Mouse (Mus musculus) forebrain, embryonic 12.5 days (tissue): ENCODE results near the gene Etl4. TPM values are rescaled to one million over a fixed set of nuclear protein-coding genes. Genes with fewer than 3 reads are reported as not detected.
"Not testable (repeated sequence)": the region's sequence is repeated elsewhere in the genome, so short reads cannot be mapped to it uniquely, and the experiment has no call there.

ENCODE experiments used
- ATAC-seq: fragments of 200-750 bp; cut with Nextera tagmentation; 2 replicates; pipeline ENCODE4 v1.8.0; 2017; ENCODE audit warnings: moderate TSS enrichment; ENCODE audit not compliant: low FRiP score
- H3K27ac ChIP-seq: fragments of 300-500 bp; sonication (generic); 2 replicates; pipeline ENCODE4 v1.5.1; 2016; ENCODE audit warnings: mild to moderate bottlenecking
- H3K27me3 ChIP-seq: fragments of 300-500 bp; sonication (generic); 2 replicates; pipeline ENCODE4 v1.6.1; 2016; ENCODE audit warnings: mild to moderate bottlenecking
- H3K36me3 ChIP-seq: fragments of 300-500 bp; sonication (generic); replicated peaks from 2 replicates; pipeline ENCODE4 v1.6.1; 2016; ENCODE audit warnings: mild to moderate bottlenecking
- H3K4me1 ChIP-seq: fragments of 300-500 bp; sonication (generic); 2 replicates; pipeline ENCODE4 v1.6.1; 2016
- H3K4me2 ChIP-seq: fragments of 300-500 bp; sonication (generic); 2 replicates; pipeline ENCODE4 v1.6.1; 2016; ENCODE audit warnings: mild to moderate bottlenecking, moderate library complexity
- H3K4me3 ChIP-seq: fragments of 300-500 bp; sonication (generic); replicated peaks from 2 replicates; pipeline ENCODE4 v1.5.1; 2016; ENCODE audit warnings: mild to moderate bottlenecking
- H3K9ac ChIP-seq: fragments of 300-500 bp; sonication (generic); 2 replicates; pipeline ENCODE4 v1.6.1; 2016; ENCODE audit warnings: mild to moderate bottlenecking
- H3K9me3 ChIP-seq: fragments of 300-500 bp; sonication (generic); 2 replicates; pipeline ENCODE4 v1.6.1; 2016
- WGBS: fragments of 180-500 bp; shearing (Covaris S2); methylation state at CpG from one replicate; pipeline ENCODE4 v1.1.7; 2016; 5-methylcytosine and 5-hydroxymethylcytosine counted together
- polyA plus RNA-seq: library from polyadenylated mRNA; unstranded; fragments of >200 nt; fragmentation: Nextera tagmentation; extraction: Ambion mirVana; gene quantifications from 2 replicates; pipeline ENCODE4 v1.2.1, GENCODE M21; 2016

Gene Etl4
- polyA plus RNA-seq, 1 experiment from 2014 or later = 30.3 TPM

DNA sequence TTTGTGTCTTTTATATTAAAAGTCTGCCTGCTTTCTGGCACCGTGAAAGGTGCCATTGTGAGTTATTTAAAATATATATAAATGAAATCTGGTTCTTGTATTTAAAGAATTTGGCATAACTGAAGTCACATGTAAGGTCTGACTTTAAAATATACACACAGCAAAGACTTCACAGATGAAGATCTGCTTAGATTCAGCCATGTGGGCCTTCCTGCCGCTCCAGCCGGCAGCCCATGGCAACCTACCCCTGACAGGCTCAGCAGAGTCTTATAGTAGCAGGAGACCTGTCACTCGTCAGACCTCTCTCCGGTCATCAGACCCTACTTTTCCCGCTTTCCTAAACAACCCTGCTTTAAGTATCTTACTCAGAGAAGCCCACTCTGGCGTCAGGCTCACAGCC, 769.2 kb downstream of the Etl4 start:
- Histone ChIP-seq H3K9ac (no peak overlapping the region), H3K4me1 (no peaks in the 10 kb centered on the region), H3K4me2 (no peak overlapping the region), H3K9me3 (no peaks in the 10 kb centered on the region), H3K27me3 (no peaks in the 10 kb centered on the region), H3K27ac (no peak overlapping the region), H3K36me3 (no peaks in the 10 kb centered on the region), H3K4me3 (no peak overlapping the region)
- ATAC-seq = no peak
- 77% methylated on average over 7 of the region's 7 CpGs for WGBS

DNA sequence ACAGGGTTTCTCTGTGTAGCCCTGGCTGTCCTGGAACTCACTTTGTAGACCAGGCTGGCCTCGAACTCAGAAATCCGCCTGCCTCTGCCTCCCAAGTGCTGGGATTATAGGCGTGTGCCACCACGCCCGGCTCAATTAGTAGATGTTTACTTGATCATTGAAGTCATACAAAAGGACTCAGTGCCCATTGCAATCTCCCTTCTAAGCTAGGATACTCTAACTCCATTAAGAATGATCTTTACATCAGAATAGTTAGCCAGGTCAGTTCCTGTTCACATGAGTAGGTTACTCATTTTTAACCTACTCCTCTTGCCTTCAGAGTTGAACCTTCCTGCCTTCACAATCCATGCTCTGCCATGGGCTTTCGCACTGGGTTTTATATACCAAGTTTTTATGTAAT, 772.6 kb downstream of the Etl4 start:
- WGBS = 87% methylated on average over 6 of the region's 6 CpGs
- ATAC-seq, H3K4me2 ChIP-seq: not testable (repeated sequence)

DNA sequence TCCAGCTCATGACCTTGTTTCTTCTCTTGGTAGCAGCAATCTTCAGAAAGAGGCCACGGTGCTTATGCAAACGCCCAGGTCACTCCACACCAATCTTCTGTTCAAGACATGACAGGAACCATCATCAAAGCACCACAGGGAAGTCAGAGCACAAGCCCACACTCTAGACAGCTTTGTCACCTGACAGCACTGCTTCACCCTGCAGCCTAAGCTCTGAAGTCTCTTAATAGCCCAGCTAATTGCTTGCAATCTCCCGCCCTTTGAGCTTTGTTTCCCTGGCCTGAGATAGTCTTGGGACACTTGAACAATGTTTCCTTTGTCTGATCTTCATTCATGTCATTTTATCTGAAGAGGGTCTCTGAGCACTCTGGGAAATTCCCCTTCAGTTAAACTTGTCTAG, 779.8 kb downstream of the Etl4 start:
- no peak for ATAC-seq
- WGBS = 25% methylated on average over 3 of the region's 3 CpGs

More for the DNA sequence above, 772.6 kb downstream of the Etl4 start:
- H3K36me3 ChIP-seq, H3K9me3 ChIP-seq, H3K27ac ChIP-seq, H3K4me3 ChIP-seq, H3K4me1 ChIP-seq, H3K9ac ChIP-seq, H3K27me3 ChIP-seq: not testable (repeated sequence)

DNA sequence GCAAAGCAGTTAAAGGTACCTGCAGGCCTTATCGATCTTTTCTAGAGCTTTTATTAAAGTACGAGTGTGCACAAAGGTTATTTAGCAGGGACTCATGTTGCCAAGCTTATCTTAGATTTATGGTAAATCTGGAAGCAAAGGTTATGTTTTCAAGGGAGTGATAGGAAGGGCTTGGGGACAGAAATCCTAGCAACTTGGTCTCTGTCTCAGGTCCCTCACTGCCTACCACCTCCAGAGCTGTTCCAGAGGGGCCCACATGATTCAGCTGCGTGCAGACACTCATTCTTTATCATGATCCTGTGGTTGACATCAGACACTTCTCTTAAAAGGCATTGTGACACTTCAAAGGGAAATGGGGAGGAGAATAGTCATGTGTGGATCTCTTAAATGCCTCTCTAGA, 783.3 kb downstream of the Etl4 start:
- Histone ChIP-seq H3K4me2 (no peak overlapping the region), H3K9me3 (no peaks in the 10 kb centered on the region), H3K4me3 (no peak overlapping the region), H3K27ac (no peak overlapping the region), H3K9ac (no peak overlapping the region), H3K36me3 (no peaks in the 10 kb centered on the region), H3K27me3 (no peaks in the 10 kb centered on the region), H3K4me1 (peaks cover 6% of the 10 kb centered on the region; the same call in 1 of the 2 replicates)
- WGBS = 85% methylated on average over 3 of the region's 3 CpGs
- ATAC-seq = no peak

More for the DNA sequence above, 779.8 kb downstream of the Etl4 start:
- Histone ChIP-seq H3K4me1 (peaks cover 6% of the 10 kb centered on the region; the same call in 1 of the 2 replicates), H3K9me3 (no peaks in the 10 kb centered on the region), H3K4me2 (no peak overlapping the region), H3K4me3 (no peak overlapping the region), H3K27ac (no peak overlapping the region), H3K9ac (no peak overlapping the region), H3K36me3 (no peaks in the 10 kb centered on the region), H3K27me3 (no peaks in the 10 kb centered on the region)

DNA sequence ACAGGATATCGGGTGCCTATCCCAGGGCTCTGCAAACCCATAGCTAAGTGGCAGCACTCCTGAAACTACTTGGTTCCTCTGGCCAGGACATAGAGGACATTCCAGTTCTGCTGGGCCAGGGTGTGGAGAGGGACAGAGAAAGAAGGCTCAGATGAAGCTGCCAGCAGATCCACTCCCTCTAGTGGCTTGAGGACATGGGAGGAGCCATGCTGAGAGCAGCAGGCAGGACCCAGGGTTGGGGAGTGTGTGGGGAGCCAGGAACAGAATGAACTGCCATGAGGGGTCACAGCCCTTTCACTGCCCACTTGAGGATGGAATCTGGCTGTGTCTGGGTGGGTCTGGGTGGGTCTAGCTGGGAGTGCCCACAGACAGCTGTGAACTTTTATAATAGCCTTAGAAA, 784.2 kb downstream of the Etl4 start:
- Histone ChIP-seq H3K36me3 (no peaks in the 10 kb centered on the region), H3K27ac (no peak overlapping the region), H3K4me3 (no peak overlapping the region), H3K9me3 (no peaks in the 10 kb centered on the region), H3K4me1 (peaks cover 6% of the 10 kb centered on the region; the same call in 1 of the 2 replicates), H3K27me3 (no peaks in the 10 kb centered on the region), H3K4me2 (no peak overlapping the region), H3K9ac (no peak overlapping the region)
- WGBS = 85% methylated on average over 1 of the region's 1 CpGs
- no peak for ATAC-seq

DNA sequence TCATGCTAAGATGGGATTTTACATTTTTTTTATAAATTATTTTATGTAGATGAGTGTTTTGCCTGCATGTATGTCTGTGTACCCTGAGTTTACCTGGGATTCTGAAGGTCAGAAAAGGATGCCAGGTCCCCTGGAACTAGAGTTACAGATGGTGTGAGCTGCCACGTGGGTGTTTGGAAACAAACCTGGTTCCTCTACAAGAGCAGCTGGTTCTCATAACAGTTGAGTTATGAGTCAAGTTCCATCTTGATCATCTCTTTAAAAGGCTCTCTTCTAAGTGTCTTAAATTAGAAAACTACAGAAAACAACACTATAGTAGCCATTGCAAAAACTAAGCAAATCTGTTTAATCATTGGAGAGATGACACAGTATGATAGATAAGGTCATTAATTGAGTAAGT, 788.1 kb downstream of the Etl4 start:
- Histone ChIP-seq H3K9me3 (no peaks in the 10 kb centered on the region), H3K4me3 (no peak overlapping the region), H3K4me2 (no peak overlapping the region), H3K9ac (no peak overlapping the region), H3K27me3 (no peaks in the 10 kb centered on the region), H3K4me1 (no peaks in the 10 kb centered on the region), H3K27ac (no peak overlapping the region), H3K36me3 (no peaks in the 10 kb centered on the region)
- WGBS = 86% methylated on average over 1 of the region's 1 CpGs
- ATAC-seq = no peak

DNA sequence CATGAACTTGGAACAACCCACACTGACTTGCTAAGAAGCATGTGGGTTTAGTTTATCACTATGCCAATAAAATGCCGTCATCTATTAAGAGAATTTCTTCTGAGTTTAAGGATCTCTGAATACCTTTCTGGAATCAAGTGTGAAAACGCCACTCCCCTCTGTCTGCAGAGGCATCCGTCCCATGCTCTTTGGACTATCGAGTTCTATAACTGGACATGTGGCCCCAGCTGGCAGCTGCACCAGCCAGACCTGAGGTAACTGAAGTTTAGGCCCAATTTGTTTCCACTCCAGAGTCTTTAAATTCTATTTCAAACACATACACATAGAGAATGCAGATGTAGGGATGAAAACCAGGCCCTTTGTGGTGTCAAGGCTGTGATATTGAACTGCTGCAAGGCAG, 795.5 kb downstream of the Etl4 start:
- Histone ChIP-seq H3K4me1 (no peaks in the 10 kb centered on the region), H3K9ac (no peak overlapping the region), H3K27me3 (no peaks in the 10 kb centered on the region), H3K27ac (no peak overlapping the region), H3K36me3 (no peaks in the 10 kb centered on the region; the same call in 1 of the 2 replicates), H3K4me2 (no peak overlapping the region), H3K4me3 (no peak overlapping the region), H3K9me3 (no peaks in the 10 kb centered on the region)
- ATAC-seq = no peak
- 87% methylated on average over 4 of the region's 4 CpGs for WGBS

DNA sequence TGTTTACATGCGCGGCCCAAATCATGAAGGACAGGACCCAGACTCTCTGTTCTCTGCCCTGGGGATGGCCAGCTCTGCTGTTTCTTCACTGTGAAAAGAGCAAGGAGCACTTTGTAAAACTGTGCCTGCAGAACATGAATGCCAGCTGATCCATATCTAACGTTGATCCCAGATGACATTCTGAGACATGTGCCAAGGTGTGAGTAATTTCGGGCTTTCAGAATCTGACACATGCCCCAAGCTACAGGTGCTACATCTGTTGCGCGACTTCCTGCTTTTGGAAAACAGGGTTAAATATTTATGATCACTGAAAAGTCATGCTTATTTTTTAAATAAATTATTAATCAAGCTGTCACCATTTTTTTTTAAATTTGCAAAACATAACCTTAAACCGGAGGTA, 801.0 kb downstream of the Etl4 start:
- no peaks in the 10 kb centered on the region for H3K27me3 ChIP-seq
- H3K9me3 ChIP-seq = no peaks in the 10 kb centered on the region
- H3K9ac ChIP-seq = no peak overlapping the region
- no peak overlapping the region for H3K4me3 ChIP-seq
- ATAC-seq = no peak
- H3K4me1 ChIP-seq = no peaks in the 10 kb centered on the region
- no peak overlapping the region for H3K4me2 ChIP-seq
- H3K36me3 ChIP-seq = no peaks in the 10 kb centered on the region; the same call in 1 of the 2 replicates
- WGBS = 94% methylated on average over 7 of the region's 7 CpGs
- no peak overlapping the region for H3K27ac ChIP-seq

DNA sequence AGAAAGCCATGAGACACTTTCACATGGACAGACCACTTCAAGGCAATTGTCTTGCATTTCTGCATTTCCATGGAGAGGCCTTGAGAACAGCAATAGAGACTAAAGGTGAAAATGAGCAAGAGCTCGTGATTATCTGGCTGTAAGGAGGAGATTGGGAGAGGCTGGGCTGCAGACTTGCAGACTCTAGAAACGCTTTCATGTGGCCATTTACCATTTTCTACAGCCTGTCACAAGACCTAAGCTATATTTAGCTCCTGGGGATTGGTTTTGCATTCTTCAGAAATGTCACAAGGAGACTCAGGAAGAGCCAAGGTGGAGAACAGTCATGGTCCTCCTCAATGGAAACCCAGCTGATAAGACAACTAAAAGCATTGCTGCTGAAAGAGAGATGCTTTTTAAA, 801.4 kb downstream of the Etl4 start:
- no peak overlapping the region for H3K27ac ChIP-seq
- no peaks in the 10 kb centered on the region for H3K4me1 ChIP-seq
- no peak overlapping the region for H3K4me2 ChIP-seq
- no peaks in the 10 kb centered on the region for H3K27me3 ChIP-seq
- ATAC-seq = no peak
- H3K9ac ChIP-seq = no peak overlapping the region
- no peaks in the 10 kb centered on the region for H3K9me3 ChIP-seq
- H3K4me3 ChIP-seq = no peak overlapping the region
- WGBS = 70% methylated on average over 2 of the region's 2 CpGs
- H3K36me3 ChIP-seq = no peaks in the 10 kb centered on the region; the same call in 1 of the 2 replicates

DNA sequence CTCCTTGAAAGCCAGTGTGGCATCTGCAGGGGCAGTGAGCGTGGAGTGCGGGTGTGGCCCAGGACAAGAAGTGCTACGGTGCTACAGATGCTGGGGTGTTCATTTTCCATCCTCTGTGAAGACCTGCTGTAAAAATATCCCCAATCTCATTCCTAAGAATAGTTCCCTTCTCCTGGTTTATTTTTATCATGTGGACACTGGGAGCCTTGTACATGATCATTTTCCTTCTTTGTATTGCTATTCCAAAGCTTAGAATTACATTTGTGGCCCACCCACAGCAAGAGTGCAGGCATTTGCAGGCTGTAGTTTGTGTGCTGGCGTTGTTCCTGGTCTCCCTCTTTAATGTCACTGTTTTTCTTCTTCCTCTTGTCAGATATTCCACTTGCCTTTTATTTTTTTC, 809.5 kb downstream of the Etl4 start:
- Histone ChIP-seq H3K9me3 (no peaks in the 10 kb centered on the region), H3K4me3 (no peak overlapping the region), H3K27me3 (no peaks in the 10 kb centered on the region), H3K4me1 (peaks cover 11% of the 10 kb centered on the region), H3K9ac (no peak overlapping the region), H3K4me2 (no peak overlapping the region), H3K36me3 (no peaks in the 10 kb centered on the region), H3K27ac (no peak overlapping the region)
- no peak for ATAC-seq
- WGBS = 91% methylated on average over 4 of the region's 4 CpGs

DNA sequence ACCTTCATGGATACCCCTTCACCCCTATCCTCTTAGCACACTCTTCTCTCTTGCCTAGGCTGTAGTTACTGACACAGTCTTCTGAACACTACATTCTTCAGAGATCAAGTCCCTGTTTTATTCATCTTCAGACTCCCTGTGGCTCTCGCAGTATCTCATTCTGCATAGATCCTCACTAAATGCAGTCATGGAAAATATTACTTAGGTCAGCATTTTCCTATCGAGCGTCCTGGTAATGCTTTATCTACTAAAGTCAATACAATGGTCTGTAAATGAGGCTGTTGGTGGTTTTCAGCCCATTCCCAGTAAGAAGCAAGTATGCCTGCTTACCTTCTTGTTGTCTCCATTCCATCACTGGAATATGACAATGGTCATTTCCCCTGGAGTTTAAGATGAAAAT, 811.5 kb downstream of the Etl4 start:
- Histone ChIP-seq H3K9me3 (no peaks in the 10 kb centered on the region), H3K36me3 (no peaks in the 10 kb centered on the region), H3K4me3 (no peak overlapping the region), H3K4me2 (no peak overlapping the region), H3K27ac (no peak overlapping the region), H3K27me3 (no peaks in the 10 kb centered on the region), H3K9ac (no peak overlapping the region), H3K4me1 (peaks cover 11% of the 10 kb centered on the region)
- 90% methylated on average over 3 of the region's 3 CpGs for WGBS
- ATAC-seq = no peak

DNA sequence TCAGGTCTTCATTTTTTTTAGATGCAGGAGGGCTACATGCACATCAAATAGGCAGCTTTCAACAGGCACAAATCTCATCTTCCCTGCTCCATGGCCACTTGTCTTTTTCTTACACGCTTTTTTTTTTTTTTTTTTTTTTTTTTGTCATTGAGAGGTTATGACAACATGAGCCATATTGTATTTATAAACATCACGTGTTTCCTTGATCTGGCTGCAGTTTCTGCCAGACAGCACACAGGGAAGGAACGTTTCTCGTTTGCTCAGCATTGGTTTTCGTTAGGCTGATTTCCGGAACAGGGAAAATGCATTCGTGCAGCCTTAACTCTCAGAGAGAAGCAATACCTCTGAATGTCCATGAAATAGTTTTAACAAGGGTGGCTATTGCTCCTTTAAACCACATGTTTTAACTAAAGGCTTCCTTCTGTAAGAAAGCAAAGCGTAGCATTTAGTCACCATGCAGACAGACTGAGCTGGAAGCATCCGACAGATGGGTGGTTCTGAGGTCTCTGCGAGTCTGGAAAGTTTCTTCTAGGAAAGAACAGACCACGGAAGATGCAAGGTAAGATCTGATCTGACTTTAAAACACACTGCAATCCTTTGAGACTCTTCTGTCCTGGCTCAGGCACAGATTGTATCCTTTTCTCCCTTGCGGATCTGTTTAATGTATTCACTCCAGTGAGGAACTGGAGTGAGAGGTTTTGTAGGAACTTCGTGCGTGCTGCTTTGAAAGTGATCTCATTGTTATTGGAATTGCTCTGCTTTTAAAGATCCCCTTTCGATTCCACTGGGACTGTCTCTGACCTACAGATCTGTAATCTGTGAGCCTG, 812.8 kb downstream of the Etl4 start:
- no peak for ATAC-seq
- H3K4me3 ChIP-seq = no peak overlapping the region
- no peak overlapping the region for H3K9ac ChIP-seq
- no peaks in the 10 kb centered on the region for H3K36me3 ChIP-seq
- peaks cover 11% of the 10 kb centered on the region for H3K4me1 ChIP-seq
- peak overlapping the region; percentile 21 for H3K4me2 ChIP-seq
- 30% methylated on average over 15 of the region's 15 CpGs for WGBS
- H3K27ac ChIP-seq = no peak overlapping the region
- H3K27me3 ChIP-seq = no peaks in the 10 kb centered on the region
- no peaks in the 10 kb centered on the region for H3K9me3 ChIP-seq
